Mouse (Mus musculus): ENCODE measurements around the gene S100a5. TPM values are rescaled to one million over a fixed set of nuclear protein-coding genes. Genes with fewer than 3 reads are reported as not detected.

S100a5 gene
- not detected in 2 replicates for polyA plus RNA-seq (2014; fragmentation: Nextera tagmentation; extraction: Ambion mirVana)

GRCm38 (mm10) chr3:90608223-90608622 is at the start of gene S100a5:
S100a5 (plus strand) TSS chr3:90608523.
- no peak within 1 kb of the TSS for H3K9ac ChIP-seq (ENCODE audit: low read depth, low read length)
- H3K4me3 ChIP-seq (ENCODE audit: low read depth, low read length): no peak within 1 kb of the TSS
- H3K4me2 ChIP-seq: no peak within 1 kb of the TSS
- H3K36me3 ChIP-seq (ENCODE audit: control insufficient read depth, insufficient read depth, low read length): no peaks in the 10 kb centered on the region
- no peaks in the 10 kb centered on the region for H3K27me3 ChIP-seq (replicated peaks; ENCODE audit: control insufficient read depth, insufficient read depth, low read length)
- no peak for ATAC-seq (replicated peaks; ENCODE audit: low FRiP score)
- H3K27ac ChIP-seq (ENCODE audit: low read depth, low read length): no peak within 1 kb of the TSS
- H3K9me3 ChIP-seq (ENCODE audit: control insufficient read depth, low read length): no peaks in the 10 kb centered on the region
- 0 out of 2 replicates have a peak, but pooled peaks cover 3% of the 10 kb centered on the region for H3K4me1 ChIP-seq (replicated peaks; ENCODE audit: control insufficient read depth, insufficient read depth, low read length)
- no peak for DNase-seq (ENCODE audit: low spot score)
- WGBS: 52% methylated on average over 3 of the region's 3 CpGs

GRCm38 (mm10) chr3:90560008-90560628 is 48.2 kb upstream of the S100a5 start, which contains the start of gene S100a3:
S100a3 (plus strand) TSS chr3:90560578.
- no peaks in the 10 kb centered on the region for H3K4me1 ChIP-seq (replicated peaks; ENCODE audit: control insufficient read depth, insufficient read depth, low read length)
- H3K27ac ChIP-seq (ENCODE audit: low read depth, low read length): no peak within 1 kb of the TSS
- no peak within 1 kb of the TSS for H3K4me2 ChIP-seq
- H3K9me3 ChIP-seq (ENCODE audit: control insufficient read depth, low read length): no peaks in the 10 kb centered on the region
- no peaks in the 10 kb centered on the region for H3K36me3 ChIP-seq (ENCODE audit: control insufficient read depth, insufficient read depth, low read length)
- H3K27me3 ChIP-seq (replicated peaks; ENCODE audit: control insufficient read depth, insufficient read depth, low read length): no peaks in the 10 kb centered on the region
- ATAC-seq (replicated peaks; ENCODE audit: low FRiP score): no peak
- no peak for DNase-seq (ENCODE audit: low spot score)
- WGBS: 74% methylated on average over 6 of the region's 6 CpGs
- no peak within 1 kb of the TSS for H3K9ac ChIP-seq (ENCODE audit: low read depth, low read length)
- H3K4me3 ChIP-seq (ENCODE audit: low read depth, low read length): no peak within 1 kb of the TSS

GRCm38 (mm10) chr3:90574691-90575090 is 33.6 kb upstream of the S100a5 start:
- no peaks in the 10 kb centered on the region for H3K27me3 ChIP-seq (replicated peaks; ENCODE audit: control insufficient read depth, insufficient read depth, low read length)
- ATAC-seq (replicated peaks; ENCODE audit: low FRiP score): no peak
- no peak overlapping the region for H3K9ac ChIP-seq (ENCODE audit: low read depth, low read length)
- DNase-seq (ENCODE audit: low spot score): no peak
- WGBS: 76% methylated on average over 5 of the region's 5 CpGs
- H3K9me3 ChIP-seq (ENCODE audit: control insufficient read depth, low read length): no peaks in the 10 kb centered on the region
- H3K27ac ChIP-seq (ENCODE audit: low read depth, low read length): no peak overlapping the region
- H3K36me3 ChIP-seq (ENCODE audit: control insufficient read depth, insufficient read depth, low read length): no peaks in the 10 kb centered on the region
- no peak overlapping the region for H3K4me3 ChIP-seq (ENCODE audit: low read depth, low read length)
- no peaks in the 10 kb centered on the region for H3K4me1 ChIP-seq (replicated peaks; ENCODE audit: control insufficient read depth, insufficient read depth, low read length)
- H3K4me2 ChIP-seq: no peak overlapping the region

GRCm38 (mm10) chr3:90575320-90575719 is 33.0 kb upstream of the S100a5 start:
- ATAC-seq (replicated peaks; ENCODE audit: low FRiP score): no peak
- H3K9ac ChIP-seq (ENCODE audit: low read depth, low read length): no peak overlapping the region

GRCm38 (mm10) chr3:90576351-90577001 is 31.8 kb upstream of the S100a5 start:
- no peaks in the 10 kb centered on the region for H3K36me3 ChIP-seq (ENCODE audit: control insufficient read depth, insufficient read depth, low read length)
- 65% methylated on average over 10 of the region's 10 CpGs for WGBS
- no peak overlapping the region for H3K4me2 ChIP-seq
- no peak overlapping the region for H3K27ac ChIP-seq (ENCODE audit: low read depth, low read length)
- no peak for ATAC-seq (replicated peaks; ENCODE audit: low FRiP score)
- no peaks in the 10 kb centered on the region for H3K27me3 ChIP-seq (replicated peaks; ENCODE audit: control insufficient read depth, insufficient read depth, low read length)
- no peak for DNase-seq (ENCODE audit: low spot score)
- H3K4me1 ChIP-seq (replicated peaks; ENCODE audit: control insufficient read depth, insufficient read depth, low read length): no peaks in the 10 kb centered on the region
- no peaks in the 10 kb centered on the region for H3K9me3 ChIP-seq (ENCODE audit: control insufficient read depth, low read length)
- no peak overlapping the region for H3K4me3 ChIP-seq (ENCODE audit: low read depth, low read length)
- H3K9ac ChIP-seq (ENCODE audit: low read depth, low read length): no peak overlapping the region

More at GRCm38 (mm10) chr3:90575320-90575719, 33.0 kb upstream of the S100a5 start:
- DNase-seq (ENCODE audit: low spot score): no peak
- 78% methylated on average over 3 of the region's 3 CpGs for WGBS
- H3K4me2 ChIP-seq: no peak overlapping the region
- no peaks in the 10 kb centered on the region for H3K4me1 ChIP-seq (replicated peaks; ENCODE audit: control insufficient read depth, insufficient read depth, low read length)
- H3K9me3 ChIP-seq (ENCODE audit: control insufficient read depth, low read length): no peaks in the 10 kb centered on the region
- H3K36me3 ChIP-seq (ENCODE audit: control insufficient read depth, insufficient read depth, low read length): no peaks in the 10 kb centered on the region
- H3K27me3 ChIP-seq (replicated peaks; ENCODE audit: control insufficient read depth, insufficient read depth, low read length): no peaks in the 10 kb centered on the region
- H3K27ac ChIP-seq (ENCODE audit: low read depth, low read length): no peak overlapping the region
- no peak overlapping the region for H3K4me3 ChIP-seq (ENCODE audit: low read depth, low read length)

- ATAC-seq (replicated peaks; ENCODE audit: low FRiP score): no peak
- WGBS: 73% methylated on average over 7 of the region's 7 CpGs
- no peak overlapping the region for H3K9ac ChIP-seq (ENCODE audit: low read depth, low read length)
- H3K27ac ChIP-seq (ENCODE audit: low read depth, low read length): no peak overlapping the region
- H3K4me1 ChIP-seq (replicated peaks; ENCODE audit: control insufficient read depth, insufficient read depth, low read length): no peaks in the 10 kb centered on the region
- H3K4me3 ChIP-seq (ENCODE audit: low read depth, low read length): no peak overlapping the region
- no peaks in the 10 kb centered on the region for H3K27me3 ChIP-seq (replicated peaks; ENCODE audit: control insufficient read depth, insufficient read depth, low read length)
- no peak for DNase-seq (ENCODE audit: low spot score)
- no peaks in the 10 kb centered on the region for H3K9me3 ChIP-seq (ENCODE audit: control insufficient read depth, low read length)
- H3K36me3 ChIP-seq (ENCODE audit: control insufficient read depth, insufficient read depth, low read length): no peaks in the 10 kb centered on the region
- H3K4me2 ChIP-seq: no peak overlapping the region
These were observed 28.9 kb upstream of the S100a5 start for GRCm38 (mm10) chr3:90579433-90579832.

GRCm38 (mm10) chr3:90581141-90581540 is 27.2 kb upstream of the S100a5 start:
- Histone ChIP-seq H3K4me2 (no peak overlapping the region), H3K4me1 (replicated peaks; ENCODE audit: control insufficient read depth, insufficient read depth, low read length) (no peaks in the 10 kb centered on the region), H3K4me3 (ENCODE audit: low read depth, low read length) (no peak overlapping the region), H3K27ac (ENCODE audit: low read depth, low read length) (no peak overlapping the region), H3K36me3 (ENCODE audit: control insufficient read depth, insufficient read depth, low read length) (no peaks in the 10 kb centered on the region), H3K9me3 (ENCODE audit: control insufficient read depth, low read length) (no peaks in the 10 kb centered on the region), H3K27me3 (replicated peaks; ENCODE audit: control insufficient read depth, insufficient read depth, low read length) (no peaks in the 10 kb centered on the region), H3K9ac (ENCODE audit: low read depth, low read length) (no peak overlapping the region)
- DNase-seq (ENCODE audit: low spot score) (no peak), ATAC-seq (replicated peaks; ENCODE audit: low FRiP score) (no peak)
- 90% methylated on average over 5 of the region's 5 CpGs for WGBS

- H3K4me2 ChIP-seq: no peak overlapping the region
- ATAC-seq (replicated peaks; ENCODE audit: low FRiP score): no peak
- DNase-seq (ENCODE audit: low spot score): no peak
- H3K27ac ChIP-seq (ENCODE audit: low read depth, low read length): no peak overlapping the region
- no peak overlapping the region for H3K9ac ChIP-seq (ENCODE audit: low read depth, low read length)
- 89% methylated on average over 1 of the region's 1 CpGs for WGBS
- no peaks in the 10 kb centered on the region for H3K4me1 ChIP-seq (replicated peaks; ENCODE audit: control insufficient read depth, insufficient read depth, low read length)
- H3K9me3 ChIP-seq (ENCODE audit: control insufficient read depth, low read length): no peaks in the 10 kb centered on the region
- H3K36me3 ChIP-seq (ENCODE audit: control insufficient read depth, insufficient read depth, low read length): no peaks in the 10 kb centered on the region
- H3K4me3 ChIP-seq (ENCODE audit: low read depth, low read length): no peak overlapping the region
- H3K27me3 ChIP-seq (replicated peaks; ENCODE audit: control insufficient read depth, insufficient read depth, low read length): no peaks in the 10 kb centered on the region
These were observed 26.2 kb upstream of the S100a5 start for GRCm38 (mm10) chr3:90582156-90582555.

GRCm38 (mm10) chr3:90582556-90582955 is 25.8 kb upstream of the S100a5 start:
- Histone ChIP-seq H3K36me3 (ENCODE audit: control insufficient read depth, insufficient read depth, low read length) (no peaks in the 10 kb centered on the region), H3K9ac (ENCODE audit: low read depth, low read length) (no peak overlapping the region), H3K9me3 (ENCODE audit: control insufficient read depth, low read length) (no peaks in the 10 kb centered on the region), H3K27me3 (replicated peaks; ENCODE audit: control insufficient read depth, insufficient read depth, low read length) (no peaks in the 10 kb centered on the region), H3K4me1 (replicated peaks; ENCODE audit: control insufficient read depth, insufficient read depth, low read length) (no peaks in the 10 kb centered on the region), H3K27ac (ENCODE audit: low read depth, low read length) (no peak overlapping the region), H3K4me3 (ENCODE audit: low read depth, low read length) (no peak overlapping the region), H3K4me2 (no peak overlapping the region)
- 67% methylated on average over 4 of the region's 4 CpGs for WGBS
- ATAC-seq (replicated peaks; ENCODE audit: low FRiP score) (no peak), DNase-seq (ENCODE audit: low spot score) (no peak)

Data from liver, embryonic 11.5 days (tissue).